Mouse (Mus musculus) C2C12 (cell line): ENCODE measurements around the gene Pdlim4. TPM values are rescaled to one million over a fixed set of nuclear protein-coding genes. Genes with fewer than 3 reads are reported as not detected.

Experiments
- H3K27me3 ChIP-seq: one replicate; pipeline ENCODE4 v1.6.1; 2011; ENCODE audit not compliant: control insufficient read depth, insufficient read depth, insufficient read length
- H3K36me3 ChIP-seq: one replicate; pipeline ENCODE4 v1.6.1; 2011; ENCODE audit not compliant: control insufficient read depth, insufficient read depth
- H3K4me3 ChIP-seq: one replicate; pipeline ENCODE4 v1.5.1; 2011; ENCODE audit warnings: mild to moderate bottlenecking, control low read depth; ENCODE audit not compliant: poor library complexity, insufficient read depth, severe bottlenecking
- H3K79me2 ChIP-seq: one replicate; pipeline ENCODE4 v1.6.1; 2011; ENCODE audit not compliant: control insufficient read depth, insufficient read depth
- H3K79me3 ChIP-seq: one replicate; pipeline ENCODE4 v1.6.1; 2011; ENCODE audit warnings: low read depth, control low read depth
- H3ac ChIP-seq: one replicate; pipeline ENCODE3; 2011; ENCODE audit warnings: low read depth; ENCODE audit not compliant: control insufficient read depth, insufficient read length
- CEBPB ChIP-seq: IDR thresholded peaks from one replicate; pipeline ENCODE4 v1.6.1; 2011; ENCODE audit warnings: low read depth, mild to moderate bottlenecking, control low read depth, moderate library complexity
- CTCF ChIP-seq: IDR thresholded peaks from one replicate; pipeline ENCODE4 v1.5.1; 2011; ENCODE audit not compliant: control insufficient read depth, insufficient read depth, insufficient read length
- FOSL1 ChIP-seq: IDR thresholded peaks from one replicate; pipeline ENCODE4 v1.8.0; 2011; ENCODE audit warnings: mild to moderate bottlenecking, low read length; ENCODE audit not compliant: poor library complexity, insufficient read depth, severe bottlenecking
- MAX ChIP-seq: IDR thresholded peaks from one replicate; pipeline ENCODE4 v1.6.1; 2011; ENCODE audit warnings: mild to moderate bottlenecking, control low read depth
- MYOD1 ChIP-seq: IDR thresholded peaks from one replicate; pipeline ENCODE4 v1.6.1; 2011; ENCODE audit warnings: low read depth; ENCODE audit not compliant: control insufficient read depth, insufficient read length
- MYOG ChIP-seq: IDR thresholded peaks from one replicate; pipeline ENCODE4 v1.6.1; 2011; ENCODE audit not compliant: control insufficient read depth, insufficient read length; ENCODE audit errors: extremely low read depth
- USF1 ChIP-seq: IDR thresholded peaks from one replicate; pipeline ENCODE4 v1.6.1; 2011; ENCODE audit warnings: low read depth, mild to moderate bottlenecking, control low read depth, moderate library complexity
- polyA plus RNA-seq: library from polyadenylated mRNA; unstranded; fragments of >200 nt; fragmentation: generic; extraction: Trizol; gene quantifications from one replicate; pipeline ENCODE4 v1.2.1, GENCODE M21; 2012; ENCODE audit warnings: missing spikeins

Pdlim4 gene
- polyA plus RNA-seq, 1 experiment: 120 TPM

GRCm38 (mm10) chr11:54090091-54090879, 21.5 kb upstream of the Pdlim4 start:
- H3K79me3 ChIP-seq: no peaks in the 10 kb centered on the region
- H3K4me3 ChIP-seq: no peak overlapping the region
- no peak overlapping the region for H3ac ChIP-seq
- no peaks in the 10 kb centered on the region for H3K79me2 ChIP-seq
- no peaks in the 10 kb centered on the region for H3K36me3 ChIP-seq
- H3K27me3 ChIP-seq: no peaks in the 10 kb centered on the region
- TF ChIP-seq CTCF: no peak
- TF ChIP-seq MAX: no peak
- TF ChIP-seq MYOD1: no peak
- TF ChIP-seq CEBPB: no peak
- no peak for TF ChIP-seq USF1
- TF ChIP-seq MYOG: no peak
- no peak for TF ChIP-seq FOSL1

- Histone ChIP-seq H3K79me3 (no peaks in the 10 kb centered on the region), H3K79me2 (no peaks in the 10 kb centered on the region), H3ac (no peak overlapping the region), H3K36me3 (no peaks in the 10 kb centered on the region), H3K27me3 (no peaks in the 10 kb centered on the region), H3K4me3 (no peak overlapping the region)
- TF ChIP-seq MYOG (no peak), CTCF (peak; percentile 17)
Observed at GRCm38 (mm10) chr11:54088947-54089317, 20.1 kb upstream of the Pdlim4 start.

GRCm38 (mm10) chr11:54088253-54088946, 19.6 kb upstream of the Pdlim4 start:
- H3K27me3 ChIP-seq: no peaks in the 10 kb centered on the region
- no peak overlapping the region for H3ac ChIP-seq
- TF ChIP-seq CTCF (no peak), USF1 (no peak), CEBPB (no peak), MAX (no peak), MYOG (no peak), MYOD1 (no peak), FOSL1 (no peak)
- no peaks in the 10 kb centered on the region for H3K79me2 ChIP-seq
- H3K79me3 ChIP-seq: no peaks in the 10 kb centered on the region
- no peak overlapping the region for H3K4me3 ChIP-seq
- no peaks in the 10 kb centered on the region for H3K36me3 ChIP-seq

GRCm38 (mm10) chr11:54085816-54086215, 17.0 kb upstream of the Pdlim4 start:
- Histone ChIP-seq H3ac (no peak overlapping the region), H3K79me3 (no peaks in the 10 kb centered on the region), H3K79me2 (no peaks in the 10 kb centered on the region), H3K4me3 (no peak overlapping the region), H3K27me3 (no peaks in the 10 kb centered on the region), H3K36me3 (no peaks in the 10 kb centered on the region)
- TF ChIP-seq CEBPB (no peak), MYOG (no peak), USF1 (no peak), CTCF (no peak), MYOD1 (no peak), FOSL1 (no peak), MAX (no peak)

- no peaks in the 10 kb centered on the region for H3K36me3 ChIP-seq
- no peaks in the 10 kb centered on the region for H3K79me2 ChIP-seq
- H3K27me3 ChIP-seq: no peaks in the 10 kb centered on the region
- no peak overlapping the region for H3ac ChIP-seq
- H3K79me3 ChIP-seq: no peaks in the 10 kb centered on the region
- no peak overlapping the region for H3K4me3 ChIP-seq
- no peak for TF ChIP-seq MAX
- no peak for TF ChIP-seq MYOD1
- TF ChIP-seq CEBPB: no peak
- no peak for TF ChIP-seq CTCF
- TF ChIP-seq FOSL1: no peak
- no peak for TF ChIP-seq USF1
- TF ChIP-seq MYOG: no peak
Observed at GRCm38 (mm10) chr11:54084976-54085375, 16.2 kb upstream of the Pdlim4 start.

GRCm38 (mm10) chr11:54082725-54083124, 13.9 kb upstream of the Pdlim4 start:
- TF ChIP-seq FOSL1: no peak
- no peak for TF ChIP-seq CTCF
- no peak for TF ChIP-seq CEBPB
- TF ChIP-seq MYOG: no peak
- TF ChIP-seq USF1: no peak
- no peak for TF ChIP-seq MYOD1
- TF ChIP-seq MAX: no peak
- no peaks in the 10 kb centered on the region for H3K27me3 ChIP-seq
- H3ac ChIP-seq: no peak overlapping the region
- no peaks in the 10 kb centered on the region for H3K79me2 ChIP-seq
- no peaks in the 10 kb centered on the region for H3K79me3 ChIP-seq
- no peak overlapping the region for H3K4me3 ChIP-seq
- H3K36me3 ChIP-seq: no peaks in the 10 kb centered on the region
